Mouse (Mus musculus) liver, embryonic 13.5 days (tissue): Measurements from ENCODE around the gene BC048562. TPM values are rescaled to one million over a fixed set of nuclear protein-coding genes. Genes with fewer than 3 reads are reported as not detected.

Experiments used
- ATAC-seq: fragments of 200-750 bp; cut with Nextera tagmentation; 2 replicates; pipeline ENCODE4 v1.8.0; 2017; ENCODE audit warnings: low read depth, mild to moderate bottlenecking, moderate number of reproducible peaks, moderate library complexity
- DNase-seq: peaks from one replicate; pipeline ENCODE4 v3.0.0; 2022
- H3K27ac ChIP-seq: fragments of 300-500 bp; sonication (generic); 2 replicates; pipeline ENCODE4 v1.5.1; 2015; ENCODE audit warnings: moderate library complexity, mild to moderate bottlenecking, inconsistent platforms
- H3K27me3 ChIP-seq: fragments of 300-500 bp; sonication (generic); 2 replicates; pipeline ENCODE4 v1.6.1; 2015; ENCODE audit warnings: mild to moderate bottlenecking, inconsistent platforms
- H3K36me3 ChIP-seq: fragments of 300-500 bp; sonication (generic); 2 replicates; pipeline ENCODE4 v1.6.1; 2015; ENCODE audit warnings: mild to moderate bottlenecking, inconsistent platforms
- H3K4me1 ChIP-seq: fragments of 300-500 bp; sonication (generic); replicated peaks from 2 replicates; pipeline ENCODE4 v1.6.1; 2015; ENCODE audit warnings: inconsistent platforms
- H3K4me2 ChIP-seq: fragments of 300-500 bp; sonication (generic); 2 replicates; pipeline ENCODE4 v1.6.1; 2015; ENCODE audit warnings: inconsistent platforms, mild to moderate bottlenecking, moderate library complexity
- H3K4me3 ChIP-seq: fragments of 300-500 bp; sonication (generic); replicated peaks from 2 replicates; pipeline ENCODE4 v1.5.1; 2015; ENCODE audit warnings: mild to moderate bottlenecking, inconsistent platforms
- H3K9ac ChIP-seq: fragments of 300-500 bp; sonication (generic); 2 replicates; pipeline ENCODE4 v1.6.1; 2015; ENCODE audit warnings: mild to moderate bottlenecking, inconsistent platforms
- H3K9me3 ChIP-seq: fragments of 300-500 bp; sonication (generic); replicated peaks from 2 replicates; pipeline ENCODE4 v1.6.1; 2016; ENCODE audit warnings: inconsistent platforms
- WGBS: fragments of 180-500 bp; shearing (Covaris S2); methylation state at CpG from one replicate; pipeline ENCODE4 v1.1.7; 2015; ENCODE audit not compliant: insufficient replicate concordance; 5-methylcytosine and 5-hydroxymethylcytosine counted together
- polyA plus RNA-seq: library from polyadenylated mRNA; unstranded; fragments of >200 nt; fragmentation: Nextera tagmentation; extraction: Ambion mirVana; gene quantifications from 2 replicates; pipeline ENCODE4 v1.2.1, GENCODE M21; 2015

Gene BC048562
- polyA plus RNA-seq, 1 experiment from 2014 or later: not detected

DNA sequence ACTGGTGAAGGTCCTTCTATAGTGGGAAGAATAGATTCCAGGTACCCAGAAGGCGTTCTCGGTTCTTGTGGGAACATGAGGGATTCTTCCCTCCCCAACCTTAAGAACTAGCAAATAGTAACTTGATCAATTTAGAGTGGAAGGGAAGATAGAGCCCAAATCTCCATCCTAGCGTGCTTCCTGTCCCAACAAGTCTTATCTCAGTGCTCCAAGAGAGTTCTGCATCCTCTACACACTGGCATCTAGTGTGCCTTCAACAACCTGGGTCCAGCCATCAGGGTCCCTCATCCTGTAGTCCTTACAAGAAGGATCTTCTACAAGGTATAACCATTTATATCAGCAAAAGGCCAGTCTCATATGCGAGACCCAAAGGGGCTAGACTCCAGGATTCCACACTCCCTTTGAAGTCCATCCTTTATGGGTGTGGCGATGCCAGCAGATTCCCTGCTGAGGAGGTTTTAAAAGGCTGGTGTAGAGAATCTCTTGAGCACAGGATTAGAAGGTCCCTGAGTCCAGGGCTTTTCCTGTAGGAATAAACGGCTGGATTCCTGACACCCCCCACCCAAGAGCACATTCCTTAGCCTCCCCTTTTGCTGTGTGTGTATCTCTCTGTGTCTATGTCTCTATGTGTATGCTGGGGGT is 15.4 kb downstream of the BC048562 start:
- DNase-seq: no peak
- peak overlapping the region; percentile 99 for H3K4me2 ChIP-seq
- peaks cover 18% of the 10 kb centered on the region for H3K36me3 ChIP-seq
- H3K9me3 ChIP-seq: no peaks in the 10 kb centered on the region
- H3K4me3 ChIP-seq: peak overlapping the region; percentile 70
- peak overlapping the region; percentile 87 for H3K27ac ChIP-seq
- H3K4me1 ChIP-seq: peaks cover 66% of the 10 kb centered on the region
- ATAC-seq: peak; percentile 33; the same call in 1 of the 2 replicates
- H3K27me3 ChIP-seq: no peaks in the 10 kb centered on the region
- peak overlapping the region; percentile 75 for H3K9ac ChIP-seq
- 40% methylated on average over 6 of the region's 6 CpGs for WGBS

DNA sequence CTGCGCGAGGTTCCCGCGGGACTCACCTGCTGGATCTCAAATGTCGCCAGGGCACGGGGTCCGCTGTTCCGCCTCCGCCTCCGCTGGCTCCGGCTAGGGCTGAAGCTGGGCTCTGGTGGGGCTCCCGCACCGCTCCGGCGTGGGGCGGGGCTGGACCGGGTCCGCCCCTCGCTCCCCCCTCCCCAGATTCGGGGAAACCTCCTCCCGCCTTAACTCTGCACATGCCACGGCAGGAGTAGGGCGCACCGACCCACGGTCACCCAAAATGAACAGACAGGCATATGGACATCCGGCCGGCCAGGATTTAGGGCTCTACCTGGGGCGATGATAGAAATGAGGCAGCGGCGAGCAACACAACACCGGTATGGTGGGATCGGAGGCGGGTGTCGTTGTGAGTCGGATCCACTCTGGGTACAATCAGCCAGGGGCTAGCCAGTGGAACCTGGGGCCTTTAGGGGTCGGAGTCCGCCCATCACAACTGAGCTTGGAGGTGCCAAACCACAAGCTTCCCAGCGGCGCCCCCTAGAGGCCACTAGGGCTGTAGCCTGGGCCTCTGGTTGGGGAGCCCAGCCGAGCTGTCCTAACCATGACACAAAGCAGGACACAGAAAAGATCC is 16.1 kb downstream of the BC048562 start:
- Histone ChIP-seq H3K27me3 (no peaks in the 10 kb centered on the region), H3K4me2 (peak overlapping the region; percentile 99), H3K27ac (peak overlapping the region; percentile 87), H3K4me1 (peaks cover 73% of the 10 kb centered on the region), H3K4me3 (peak overlapping the region; percentile 70), H3K9me3 (no peaks in the 10 kb centered on the region), H3K36me3 (peaks cover 18% of the 10 kb centered on the region), H3K9ac (peak overlapping the region; percentile 75)
- under 1% methylated on average over 40 of the region's 40 CpGs for WGBS
- ATAC-seq (peak; percentile 80), DNase-seq (peak; percentile 81)

DNA sequence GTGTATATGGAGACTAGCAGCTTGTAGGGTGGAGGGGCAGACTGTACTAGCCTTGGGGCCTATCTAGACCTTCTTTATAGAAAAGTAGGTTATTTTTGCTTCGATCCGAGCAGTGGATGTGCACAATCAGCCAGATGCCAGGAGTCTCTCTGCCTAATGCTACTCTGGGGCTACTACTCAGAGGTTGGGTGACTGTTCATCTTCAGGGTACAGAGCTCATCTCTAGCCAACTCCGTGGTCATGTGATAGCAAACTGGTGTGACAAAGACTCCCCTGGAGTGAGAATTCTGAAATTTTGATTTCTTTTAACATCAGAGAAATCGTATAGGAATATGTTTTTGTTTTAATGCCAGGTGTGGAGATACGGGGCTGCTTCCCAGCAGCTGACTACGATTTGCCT is 16.6 kb downstream of the BC048562 start:
- H3K4me2 ChIP-seq: peak overlapping the region; percentile 99
- no peaks in the 10 kb centered on the region for H3K9me3 ChIP-seq
- H3K27ac ChIP-seq: peak overlapping the region; percentile 87; the same call in 1 of the 2 replicates
- peak overlapping the region; percentile 75; the same call in 1 of the 2 replicates for H3K9ac ChIP-seq
- H3K4me1 ChIP-seq: peaks cover 75% of the 10 kb centered on the region
- H3K27me3 ChIP-seq: no peaks in the 10 kb centered on the region
- ATAC-seq (peak; percentile 6), DNase-seq (no peak)
- peak overlapping the region; percentile 70 for H3K4me3 ChIP-seq
- WGBS: 49% methylated on average over 6 of the region's 6 CpGs
- peaks cover 13% of the 10 kb centered on the region for H3K36me3 ChIP-seq

DNA sequence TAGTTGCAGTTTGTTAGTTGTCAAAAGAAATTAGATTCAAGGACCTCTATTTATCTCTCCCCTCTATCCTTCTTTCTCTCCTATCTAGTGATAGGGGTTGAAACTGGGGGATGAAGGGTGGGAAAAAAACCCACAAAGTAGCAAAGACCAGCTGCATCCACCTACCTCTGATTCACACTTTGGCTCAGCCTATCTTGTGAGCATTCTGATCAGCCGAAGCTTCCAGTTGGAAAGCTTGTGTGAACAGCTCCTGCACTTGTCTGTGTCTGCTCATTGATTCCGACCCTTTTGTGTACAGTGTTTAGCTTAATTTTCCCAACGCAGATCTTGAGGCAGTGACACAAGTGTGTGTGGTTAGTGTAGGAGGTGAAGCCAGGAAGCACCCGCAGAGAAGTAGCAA is 17.2 kb downstream of the BC048562 start:
- Histone ChIP-seq H3K27me3 (no peaks in the 10 kb centered on the region), H3K36me3 (peaks cover 7% of the 10 kb centered on the region), H3K27ac (no peak overlapping the region), H3K4me2 (no peak overlapping the region), H3K9me3 (no peaks in the 10 kb centered on the region), H3K9ac (0 out of 2 replicates have a peak overlapping the region, but pooled peaks have one; percentile 14), H3K4me3 (no peak overlapping the region), H3K4me1 (peaks cover 75% of the 10 kb centered on the region)
- no peak for DNase-seq
- ATAC-seq: no peak
- 73% methylated on average over 4 of the region's 4 CpGs for WGBS

DNA sequence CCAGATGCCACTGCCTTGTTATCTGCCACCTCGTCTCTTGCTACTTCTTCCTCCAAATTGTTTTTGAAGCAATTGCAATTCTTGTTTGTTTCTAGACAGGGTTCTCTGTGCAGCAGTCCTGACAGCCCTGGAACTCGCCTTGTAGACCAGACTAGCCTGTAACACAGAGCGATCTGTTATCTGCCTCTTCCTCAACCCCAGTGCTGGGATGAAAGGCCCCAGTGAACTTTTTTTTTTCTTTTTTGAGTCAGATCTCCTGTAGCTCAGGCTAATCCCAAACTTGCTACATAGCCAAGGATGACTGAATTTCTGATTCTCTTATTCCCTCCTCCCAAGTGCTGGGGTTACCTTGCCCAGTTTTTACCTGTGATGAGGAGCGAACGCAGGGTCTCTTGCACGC is 18.1 kb downstream of the BC048562 start:
- 61% methylated on average over 6 of the region's 6 CpGs for WGBS
- H3K9me3 ChIP-seq: no peaks in the 10 kb centered on the region
- H3K36me3 ChIP-seq: no peaks in the 10 kb centered on the region
- ATAC-seq: no peak
- peaks cover 73% of the 10 kb centered on the region for H3K4me1 ChIP-seq
- no peak for DNase-seq
- H3K27ac ChIP-seq: no peak overlapping the region
- no peak overlapping the region for H3K9ac ChIP-seq
- no peaks in the 10 kb centered on the region for H3K27me3 ChIP-seq
- H3K4me2 ChIP-seq: no peak overlapping the region
- no peak overlapping the region for H3K4me3 ChIP-seq

DNA sequence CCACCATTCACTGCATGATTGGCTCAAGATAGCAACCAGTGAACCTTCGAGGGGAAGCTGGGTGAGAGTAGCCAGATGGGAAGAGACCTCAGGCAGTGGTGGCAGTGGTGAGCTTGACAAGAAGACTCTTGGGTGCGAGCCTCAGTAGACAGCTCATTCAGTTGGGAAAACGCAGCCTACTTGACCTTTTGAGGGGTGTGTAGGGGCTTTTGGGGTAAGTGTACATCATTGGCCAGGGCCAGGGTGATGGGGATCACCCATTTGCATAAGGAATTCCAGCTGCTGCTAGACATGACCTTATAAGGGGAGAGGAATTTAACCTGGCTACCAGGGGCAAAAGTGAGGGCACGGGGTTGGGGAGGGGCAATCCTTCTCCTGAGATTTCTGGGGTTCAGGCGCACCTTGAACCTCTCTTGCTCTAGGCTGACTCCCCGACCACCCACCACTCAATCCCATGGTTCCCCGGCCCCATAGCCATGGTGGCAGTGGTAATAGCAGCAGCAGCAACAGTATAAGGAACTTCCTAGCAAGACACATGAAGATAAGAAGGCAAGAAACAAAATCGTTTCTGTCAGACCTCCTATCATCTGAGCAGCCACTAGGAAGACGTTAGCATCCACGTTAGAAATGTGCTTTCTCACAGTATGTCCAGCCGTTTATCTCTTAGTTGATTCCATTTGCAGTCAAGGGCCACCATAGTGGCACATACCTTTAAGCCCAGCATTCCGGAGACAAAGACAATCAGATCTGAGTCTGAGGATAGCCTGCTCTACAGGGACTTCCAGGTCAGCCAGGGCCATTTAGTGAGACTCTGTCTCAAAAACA is 19.7 kb downstream of the BC048562 start:
- Histone ChIP-seq H3K9ac (no peak overlapping the region), H3K4me3 (no peak overlapping the region), H3K27me3 (no peaks in the 10 kb centered on the region), H3K27ac (0 out of 2 replicates have a peak overlapping the region, but pooled peaks have one; percentile 7), H3K4me1 (peaks cover 68% of the 10 kb centered on the region), H3K36me3 (no peaks in the 10 kb centered on the region), H3K9me3 (no peaks in the 10 kb centered on the region), H3K4me2 (no peak overlapping the region)
- ATAC-seq: no peak
- no peak for DNase-seq
- WGBS: 41% methylated on average over 12 of the region's 12 CpGs

DNA sequence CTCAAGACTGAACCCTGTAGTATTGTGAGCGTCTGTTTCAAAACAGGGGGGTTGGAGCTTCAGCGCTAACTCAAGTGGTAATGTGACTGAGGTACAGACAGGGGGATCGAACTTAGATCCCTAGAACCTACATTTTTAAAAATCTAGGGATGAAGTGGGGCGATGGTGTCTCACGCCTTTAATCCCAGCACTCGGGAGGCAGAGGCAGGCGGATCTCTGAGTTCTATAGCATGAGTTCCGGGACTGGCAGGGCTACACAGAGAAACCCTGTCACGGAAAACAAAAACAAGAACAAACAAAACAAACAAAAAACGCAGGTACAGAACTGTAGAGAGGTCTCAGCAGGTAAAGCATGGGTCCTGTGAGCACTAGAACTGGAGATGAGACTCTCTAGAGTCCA is 20.7 kb downstream of the BC048562 start:
- no peak overlapping the region for H3K4me2 ChIP-seq
- ATAC-seq (no peak), DNase-seq (no peak)
- no peak overlapping the region for H3K4me3 ChIP-seq
- H3K27me3 ChIP-seq: no peaks in the 10 kb centered on the region
- no peaks in the 10 kb centered on the region for H3K36me3 ChIP-seq
- peaks cover 68% of the 10 kb centered on the region for H3K4me1 ChIP-seq
- no peak overlapping the region for H3K9ac ChIP-seq
- 72% methylated on average over 10 of the region's 10 CpGs for WGBS
- H3K27ac ChIP-seq: 0 out of 2 replicates have a peak overlapping the region, but pooled peaks have one; percentile 32
- no peaks in the 10 kb centered on the region for H3K9me3 ChIP-seq

DNA sequence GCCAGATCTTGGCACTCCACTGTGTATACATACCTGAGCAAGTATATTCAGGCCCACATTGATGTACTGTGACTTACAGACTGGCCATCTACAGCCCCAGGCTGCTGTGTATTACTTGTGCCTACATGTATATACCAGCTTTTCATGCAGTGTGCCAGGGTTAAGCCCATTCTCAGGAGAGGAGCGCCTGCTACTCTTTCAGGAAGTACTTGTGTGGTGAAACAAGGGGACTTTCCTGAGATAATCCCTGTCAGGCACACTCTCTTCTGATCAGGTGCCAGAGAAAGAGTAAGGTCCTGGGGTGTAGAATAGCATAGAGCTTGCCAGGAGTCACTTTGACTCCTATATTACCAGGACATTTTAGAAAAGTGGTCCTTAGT is 23.6 kb downstream of the BC048562 start:
- Histone ChIP-seq H3K9ac (peak overlapping the region; percentile 90; the same call in 1 of the 2 replicates), H3K4me2 (peak overlapping the region; percentile 88), H3K27me3 (no peaks in the 10 kb centered on the region), H3K9me3 (no peaks in the 10 kb centered on the region), H3K4me3 (peak overlapping the region; percentile 91), H3K4me1 (peaks cover 47% of the 10 kb centered on the region), H3K36me3 (peaks cover 26% of the 10 kb centered on the region), H3K27ac (peak overlapping the region; percentile 91)
- DNase-seq (no peak), ATAC-seq (no peak; the same call in 1 of the 2 replicates)
- WGBS: 88% methylated on average over 1 of the region's 1 CpGs

DNA sequence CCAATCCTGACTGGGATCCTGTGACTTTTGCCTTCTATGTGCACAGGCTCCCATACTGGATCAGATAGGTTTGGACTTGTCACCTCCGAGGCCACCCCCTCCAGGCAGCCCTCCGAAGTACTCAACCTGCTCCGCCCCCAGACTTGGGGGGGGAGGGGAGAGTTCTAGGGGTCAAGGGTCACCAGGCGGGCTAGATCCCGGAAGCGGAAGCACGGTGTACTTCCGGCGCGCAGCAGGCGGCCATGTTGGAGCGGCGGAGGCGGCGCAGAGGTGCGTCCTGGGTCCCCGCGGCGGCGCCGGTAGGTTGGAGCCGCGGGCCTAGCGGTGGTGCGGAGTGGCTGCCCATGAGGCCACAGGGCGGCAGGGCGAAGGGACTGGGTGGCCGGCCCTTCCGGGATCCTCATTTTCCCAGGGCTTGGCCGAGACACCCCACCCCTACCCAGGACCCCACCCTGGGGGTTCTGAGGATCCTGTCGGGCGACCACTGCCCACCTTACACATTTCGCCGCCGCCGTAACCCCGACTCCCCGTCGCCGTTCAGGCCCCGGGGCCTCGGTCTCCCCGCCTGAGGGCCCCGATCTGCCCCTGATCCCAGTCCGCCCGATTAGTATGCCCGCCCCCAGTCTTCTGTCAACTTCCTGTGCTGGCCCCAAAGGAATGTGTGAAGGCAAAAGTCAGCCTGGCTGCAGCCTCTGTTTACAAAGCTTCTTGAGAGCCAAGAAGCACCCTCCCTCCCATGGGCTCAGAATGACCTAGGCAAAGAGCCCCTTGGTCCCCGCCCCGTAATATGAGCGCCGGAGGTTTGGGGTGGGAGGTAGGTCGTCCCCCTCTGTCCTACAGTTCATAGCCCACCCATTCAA is 24.3 kb downstream of the BC048562 start, which contains the start of gene Ccdc71:
TSS of gene Ccdc71 (plus strand) at position 209 of the 860 bp plus-strand sequence.
- peak within 1 kb of the TSS; percentile 88 for H3K4me2 ChIP-seq
- H3K9me3 ChIP-seq: no peaks in the 10 kb centered on the region
- H3K27ac ChIP-seq: peak within 1 kb of the TSS; percentile 91
- H3K27me3 ChIP-seq: no peaks in the 10 kb centered on the region
- peak within 1 kb of the TSS; percentile 91 for H3K4me3 ChIP-seq
- ATAC-seq (peak; percentile 78), DNase-seq (peak; percentile 78)
- peaks cover 32% of the 10 kb centered on the region for H3K36me3 ChIP-seq
- WGBS: under 1% methylated on average over 52 of the region's 52 CpGs
- H3K4me1 ChIP-seq: peaks cover 47% of the 10 kb centered on the region
- peak within 1 kb of the TSS; percentile 90 for H3K9ac ChIP-seq

DNA sequence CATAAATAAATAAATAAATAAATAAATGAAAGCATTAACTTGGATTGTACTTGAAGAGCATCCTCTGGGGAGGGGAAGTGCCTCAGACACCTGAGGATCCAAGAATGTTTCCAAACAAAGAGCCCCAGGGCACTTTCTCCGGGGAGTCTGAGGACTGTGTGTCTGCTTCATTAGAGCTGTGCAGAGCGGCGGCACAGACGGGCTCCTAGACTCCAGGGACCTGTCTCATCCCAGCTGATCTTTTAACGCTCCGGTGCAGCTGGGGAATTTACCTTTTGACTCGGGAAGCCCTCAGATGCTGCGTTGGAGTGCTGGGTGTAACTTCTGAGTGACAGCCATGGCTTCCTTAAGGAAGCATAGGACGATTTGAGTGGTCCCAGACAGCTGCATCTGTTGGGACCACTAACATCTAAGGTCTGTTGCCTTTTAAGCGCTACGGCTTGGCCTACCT is 24.9 kb downstream of the BC048562 start, which contains the start of gene Klhdc8b:
TSS of gene Klhdc8b (minus strand) at position 401 of the 451 bp plus-strand sequence.
- no peak for ATAC-seq
- Histone ChIP-seq H3K9me3 (no peaks in the 10 kb centered on the region), H3K4me1 (peaks cover 40% of the 10 kb centered on the region), H3K4me2 (peak within 1 kb of the TSS; percentile 88), H3K4me3 (peak within 1 kb of the TSS; percentile 91), H3K36me3 (peaks cover 39% of the 10 kb centered on the region), H3K27me3 (no peaks in the 10 kb centered on the region), H3K27ac (peak within 1 kb of the TSS; percentile 91), H3K9ac (peak within 1 kb of the TSS; percentile 90)
- DNase-seq: no peak
- WGBS: 28% methylated on average over 11 of the region's 11 CpGs
